Mouse (Mus musculus): ENCODE results near the gene Crot. TPM values are rescaled to one million over a fixed set of nuclear protein-coding genes. Genes with fewer than 3 reads are reported as not detected.
A peak's percentile ranks its signal among the peaks of the same experiment; 100 is the strongest.
"Not testable (repeated sequence)": the region's sequence is repeated elsewhere in the genome, so short reads cannot be mapped to it uniquely, and the experiment has no call there.

Crot gene
- total RNA-seq, 2 experiments from 2014 or later: 26.9 to 38.0 TPM

DNA sequence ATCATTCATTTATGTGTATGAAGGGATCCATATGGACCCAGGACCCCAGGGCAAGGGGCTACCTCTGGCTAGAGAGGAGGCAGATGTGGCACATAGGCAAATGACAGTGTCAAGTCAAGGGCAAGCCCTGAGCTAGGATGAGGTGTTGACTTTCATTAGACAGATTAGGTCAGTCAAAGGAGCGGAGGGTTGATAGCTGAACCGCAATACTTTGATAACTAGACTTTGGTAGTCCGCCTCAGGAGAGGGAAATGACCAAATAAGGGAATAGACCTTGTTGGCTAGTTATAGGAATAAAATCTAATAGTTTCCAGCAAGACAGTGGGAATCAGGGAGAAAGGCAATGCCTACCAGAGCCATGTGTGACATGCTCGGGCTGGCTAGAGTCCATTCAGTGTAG is 2.0 kb upstream of the Crot start:
- no peak for DNase-seq (ENCODE audit: low spot score in 2 of 2)

DNA sequence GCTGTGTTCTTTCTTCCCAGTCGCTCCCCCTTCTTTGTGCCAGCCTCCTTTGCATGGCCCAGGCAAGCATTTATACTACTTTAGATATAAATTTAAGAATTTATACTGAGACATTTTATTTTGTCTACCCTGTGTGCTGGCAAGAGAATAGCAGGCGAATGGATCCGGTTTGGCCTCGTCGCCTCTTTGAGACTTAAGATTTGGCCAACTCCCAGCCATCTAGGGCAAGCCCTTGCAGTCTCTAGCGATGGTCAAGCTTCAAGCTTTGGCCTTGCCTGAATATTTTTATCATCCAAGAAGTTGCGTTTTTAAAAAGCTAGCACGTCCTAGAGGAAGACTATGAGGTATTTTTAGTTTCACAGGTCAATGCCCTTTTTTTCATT is 380 bp upstream of the Crot start:
- DNase-seq (ENCODE audit: low spot score in 2 of 2): no peak

- peak in 1 of 2 experiments; percentile 48 for DNase-seq (ENCODE audit: low spot score in 2 of 2)
These were observed 998 bp downstream of the Crot start for GRCm38 (mm10) chr5:8995966-8996685.

- DNase-seq (ENCODE audit: low spot score in 2 of 2): no peak
These were observed 5.5 kb downstream of the Crot start for GRCm38 (mm10) chr5:8991626-8992025.

- no peak for DNase-seq (ENCODE audit: low spot score in 2 of 2)
These were observed 6.6 kb downstream of the Crot start for GRCm38 (mm10) chr5:8990526-8990925.

GRCm38 (mm10) chr5:8987925-8988324 is 9.2 kb downstream of the Crot start:
- DNase-seq (ENCODE audit: low spot score in 2 of 2): no peak

- no peak for DNase-seq (ENCODE audit: low spot score in 2 of 2)
These were observed 11.7 kb downstream of the Crot start for GRCm38 (mm10) chr5:8985470-8985869.

GRCm38 (mm10) chr5:8974721-8975120 is 22.4 kb downstream of the Crot start:
- DNase-seq (ENCODE audit: low spot score in 2 of 2): no peak

GRCm38 (mm10) chr5:8972355-8972754 is 24.8 kb downstream of the Crot start:
- no peak for DNase-seq (ENCODE audit: low spot score in 2 of 2)

GRCm38 (mm10) chr5:8970694-8971093 is 26.4 kb downstream of the Crot start:
- no peak for DNase-seq (ENCODE audit: low spot score in 2 of 2)

DNA sequence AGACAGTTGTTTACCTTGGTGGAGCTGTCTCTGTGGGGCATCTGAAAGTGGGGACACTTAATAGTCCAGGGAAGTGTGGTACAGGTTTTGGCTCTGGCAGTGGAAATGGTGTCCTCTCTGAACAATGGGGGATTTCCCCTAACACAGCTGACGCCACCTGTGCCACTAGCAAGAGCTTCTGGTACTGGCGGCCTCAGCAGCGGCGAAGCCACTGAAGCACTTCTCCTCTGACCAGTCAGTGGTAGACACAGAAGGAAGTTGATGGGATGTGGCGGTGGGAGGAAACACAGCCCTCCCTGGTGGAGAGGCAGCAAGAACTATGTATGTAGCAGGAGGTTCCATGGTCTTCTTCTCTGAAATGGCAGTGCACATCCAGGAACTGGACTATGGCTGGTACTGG is 32.6 kb downstream of the Crot start:
- no peak for DNase-seq (ENCODE audit: low spot score in 2 of 2)

- DNase-seq (ENCODE audit: low spot score in 2 of 2): no peak
These were observed 36.6 kb downstream of the Crot start for GRCm38 (mm10) chr5:8960534-8960933.

DNA sequence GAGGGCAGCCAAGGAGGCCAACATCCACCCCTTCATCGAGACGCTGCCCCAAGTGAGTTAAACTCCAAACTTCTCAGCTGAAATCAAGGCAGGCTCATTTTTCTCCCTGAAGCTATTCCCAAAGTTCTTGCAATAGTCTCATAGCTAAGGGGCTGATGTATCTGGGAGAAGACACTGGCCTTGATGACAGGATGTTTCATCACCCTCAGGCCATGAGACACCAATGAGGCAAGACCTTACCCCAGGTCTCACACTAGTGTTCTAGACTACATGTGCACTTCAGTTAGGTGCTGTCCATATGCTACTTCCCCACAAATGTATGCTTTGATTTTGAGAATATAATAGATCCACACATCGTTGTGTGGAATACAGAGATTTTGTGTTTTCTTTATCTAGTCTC is 41.6 kb downstream of the Crot start:
- DNase-seq (ENCODE audit: low spot score in 2 of 2): no peak

GRCm38 (mm10) chr5:8953660-8954059 is 43.5 kb downstream of the Crot start:
- DNase-seq (ENCODE audit: low spot score in 2 of 2): no peak

GRCm38 (mm10) chr5:8947423-8948110 is 49.6 kb downstream of the Crot start:
- no peak for DNase-seq (ENCODE audit: low spot score in 2 of 2)

- DNase-seq (ENCODE audit: low spot score in 2 of 2): no peak
These were observed 53.3 kb downstream of the Crot start for GRCm38 (mm10) chr5:8943836-8944235.

- DNase-seq (ENCODE audit: low spot score in 2 of 2): not testable (repeated sequence)
These were observed 55.9 kb downstream of the Crot start for GRCm38 (mm10) chr5:8941266-8941665.

GRCm38 (mm10) chr5:8937965-8938364 is 59.2 kb downstream of the Crot start:
- DNase-seq (ENCODE audit: low spot score in 2 of 2): no peak

- no peak for DNase-seq (ENCODE audit: low spot score in 2 of 2)
These were observed 68.7 kb downstream of the Crot start for GRCm38 (mm10) chr5:8928440-8928839.

DNA sequence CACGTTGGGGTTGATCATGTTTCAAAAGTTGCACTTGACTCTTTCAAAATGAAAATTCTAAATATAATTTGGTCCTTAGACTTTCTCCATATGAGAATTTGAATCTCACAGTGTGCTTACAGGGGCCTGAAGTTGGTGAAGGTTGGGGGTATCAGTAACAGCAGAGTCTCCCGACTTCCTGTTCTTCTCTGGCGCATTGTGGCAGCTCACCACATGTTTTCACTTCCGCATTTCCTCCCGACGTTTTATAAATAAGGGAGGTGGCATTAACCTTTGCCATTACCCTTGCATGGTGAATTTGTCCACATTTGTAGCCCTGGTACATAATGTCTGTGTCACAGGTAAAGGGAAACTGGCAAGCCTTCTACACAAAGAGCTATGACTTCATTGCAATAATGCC is 80.1 kb downstream of the Crot start:
- no peak for DNase-seq (ENCODE audit: low spot score in 2 of 2)

- no peak for DNase-seq (ENCODE audit: low spot score in 2 of 2)
These were observed 80.7 kb downstream of the Crot start for GRCm38 (mm10) chr5:8916400-8916799.

Measured in adrenal gland, adult 18-20 months (tissue).